Mouse (Mus musculus) ES-E14 (cell line): ENCODE results near the gene Pmm1. TPM values are rescaled to one million over a fixed set of nuclear protein-coding genes. Genes with fewer than 3 reads are reported as not detected.

ENCODE experiments used
- DNase-seq: peaks from one replicate; pipeline ENCODE4 v3.0.0-alpha.2; 2013; ENCODE audit warnings: low read depth, low spot score
- H3K27ac ChIP-seq: 2 replicates; pipeline ENCODE4 v1.5.1; 2012; ENCODE audit warnings: low read depth, mild to moderate bottlenecking, low read length, moderate library complexity, mixed read lengths; ENCODE audit not compliant: poor library complexity, insufficient read depth, severe bottlenecking
- H3K36me3 ChIP-seq: 2 replicates; pipeline ENCODE4 v1.6.1; 2012; ENCODE audit warnings: mild to moderate bottlenecking, low read length, moderate library complexity, mixed read lengths; ENCODE audit not compliant: control insufficient read depth, poor library complexity, insufficient read depth, severe bottlenecking
- H3K4me1 ChIP-seq, 2 experiments: fragments of 150-350 bp in 1 of 2; sonication (generic) in 1 of 2; 2 replicates each; pipeline ENCODE4 v1.6.1; 2012; ENCODE audit warnings: low read length in 2 of 2, mild to moderate bottlenecking in 1 of 2, mixed read lengths in 1 of 2; ENCODE audit not compliant: control insufficient read depth in 2 of 2, insufficient read depth in 2 of 2, poor library complexity in 1 of 2
- H3K4me3 ChIP-seq, 2 experiments: fragments of 150-350 bp in 1 of 2; sonication (generic) in 1 of 2; 2 replicates each; pipeline ENCODE4 v1.5.1; 2012; ENCODE audit warnings: low read length in 2 of 2, low read depth in 1 of 2, mild to moderate bottlenecking in 1 of 2, mixed read lengths in 1 of 2; ENCODE audit not compliant: insufficient read depth in 1 of 2, poor library complexity in 1 of 2, severe bottlenecking in 1 of 2
- H3K9ac ChIP-seq: 2 replicates; pipeline ENCODE4 v1.6.1; 2012; ENCODE audit warnings: low read depth, mild to moderate bottlenecking, low read length, mixed read lengths; ENCODE audit not compliant: poor library complexity, insufficient read depth, severe bottlenecking
- H3K9me3 ChIP-seq: fragments of 150-350 bp; sonication (generic); 2 replicates; pipeline ENCODE4 v1.6.1; 2012; ENCODE audit warnings: low read depth, mild to moderate bottlenecking, low read length; ENCODE audit not compliant: control insufficient read depth, insufficient read depth
- CHD2 ChIP-seq: IDR thresholded peaks from 2 replicates; pipeline ENCODE4 v1.6.1; 2014; ENCODE audit warnings: mild to moderate bottlenecking, low read depth, low read length, inconsistent platforms
- HCFC1 ChIP-seq: IDR thresholded peaks from 2 replicates; pipeline ENCODE4 v1.6.1; 2012; ENCODE audit warnings: low read length, inconsistent platforms, borderline replicate concordance; ENCODE audit not compliant: insufficient read depth
- MAFK ChIP-seq: IDR thresholded peaks from 2 replicates; pipeline ENCODE4 v1.6.1; 2014; ENCODE audit warnings: mild to moderate bottlenecking, low read depth, low read length, inconsistent platforms; ENCODE audit not compliant: insufficient read depth
- ZC3H11A ChIP-seq: IDR thresholded peaks from 2 replicates; pipeline ENCODE4 v1.6.1; 2012; ENCODE audit warnings: low read depth, mild to moderate bottlenecking, inconsistent platforms, low read length, borderline replicate concordance
- ZNF384 ChIP-seq: IDR thresholded peaks from 2 replicates; pipeline ENCODE4 v1.6.1; 2012; ENCODE audit warnings: low read depth, low read length, inconsistent platforms
- in situ Hi-C, 2 experiments: fragments of 600-800 bp; cut with MboI; formaldehyde crosslinking; loops; one replicate each; pipeline ENCODE4 v1.15.1; 2025; ENCODE audit warnings: low sequenced_read_pairs in 2 of 2, inconsistent platforms in 1 of 2; ENCODE audit not compliant: unreplicated experiment in 2 of 2
- total RNA-seq: library from RNA; depleted of rRNA; stranded (reverse); fragments of 300-350 nt; gene quantifications from 2 replicates; pipeline ENCODE4 v1.2.3, GENCODE M21; 2012

Pmm1 gene
- total RNA-seq, 1 experiment: 299 TPM

- Histone ChIP-seq H3K9me3 (no peaks in the 10 kb centered on the region), H3K4me1 (peaks cover 2 to 5% of the 10 kb centered on the region in 2 experiments; a peak in 2 of 4 replicates), H3K36me3 (peaks cover 5% of the 10 kb centered on the region; the same call in 1 of the 2 replicates), H3K4me3 (no peak overlapping the region), H3K9ac (no peak overlapping the region), H3K27ac (no peak overlapping the region)
- no peak for TF ChIP-seq MAFK
- no peak for TF ChIP-seq CHD2
- TF ChIP-seq ZC3H11A: peak; percentile 92
- peak; percentile 86 for DNase-seq
- in situ Hi-C loops: loop anchor here in 1 of 2 experiments (5.0 kb wide), 1 partner anchor 37 kb away; no protein-coding TSS in a partner anchor
These were observed 28.8 kb upstream of the Pmm1 start for GRCm38 (mm10) chr15:81989371-81990062.

DNA sequence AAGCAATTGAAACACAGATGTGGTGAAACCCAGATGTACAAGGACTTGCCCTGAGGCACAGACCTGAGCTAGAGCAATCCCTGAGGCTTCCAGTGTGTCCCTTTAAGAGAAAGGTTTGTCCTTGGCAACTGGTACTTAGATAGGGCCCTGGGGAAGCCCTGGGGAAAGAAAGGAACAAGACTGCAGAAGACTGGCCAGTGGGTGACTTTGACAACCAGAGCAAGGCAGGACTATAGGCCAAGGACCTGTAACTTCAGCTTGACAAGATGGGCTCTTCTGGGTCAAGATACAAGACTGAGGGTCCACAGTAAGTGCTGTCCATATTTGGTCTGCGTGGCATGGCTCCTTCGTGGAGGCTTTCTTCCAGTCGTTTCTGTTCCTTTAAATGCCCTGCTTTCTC is 26.9 kb upstream of the Pmm1 start, which contains the start of gene Xrcc6:
Gene Xrcc6 (plus strand): TSS at position 190 of the 400 bp plus-strand sequence.
- Histone ChIP-seq H3K9me3 (no peaks in the 10 kb centered on the region), H3K27ac (no peak within 1 kb of the TSS), H3K36me3 (no peaks in the 10 kb centered on the region), H3K9ac (no peak within 1 kb of the TSS), H3K4me3 (no peak within 1 kb of the TSS), H3K4me1 (peaks cover 0 to 3% of the 10 kb centered on the region in 2 experiments; a peak in 1 of 4 replicates)
- TF ChIP-seq ZNF384: no peak
- TF ChIP-seq MAFK: no peak
- TF ChIP-seq CHD2: no peak
- no peak for TF ChIP-seq HCFC1
- no peak for TF ChIP-seq ZC3H11A
- in situ Hi-C loops: loop anchor here in 1 of 2 experiments (5.0 kb wide), 1 partner anchor 35 kb away; no protein-coding TSS in a partner anchor
- DNase-seq: no peak

DNA sequence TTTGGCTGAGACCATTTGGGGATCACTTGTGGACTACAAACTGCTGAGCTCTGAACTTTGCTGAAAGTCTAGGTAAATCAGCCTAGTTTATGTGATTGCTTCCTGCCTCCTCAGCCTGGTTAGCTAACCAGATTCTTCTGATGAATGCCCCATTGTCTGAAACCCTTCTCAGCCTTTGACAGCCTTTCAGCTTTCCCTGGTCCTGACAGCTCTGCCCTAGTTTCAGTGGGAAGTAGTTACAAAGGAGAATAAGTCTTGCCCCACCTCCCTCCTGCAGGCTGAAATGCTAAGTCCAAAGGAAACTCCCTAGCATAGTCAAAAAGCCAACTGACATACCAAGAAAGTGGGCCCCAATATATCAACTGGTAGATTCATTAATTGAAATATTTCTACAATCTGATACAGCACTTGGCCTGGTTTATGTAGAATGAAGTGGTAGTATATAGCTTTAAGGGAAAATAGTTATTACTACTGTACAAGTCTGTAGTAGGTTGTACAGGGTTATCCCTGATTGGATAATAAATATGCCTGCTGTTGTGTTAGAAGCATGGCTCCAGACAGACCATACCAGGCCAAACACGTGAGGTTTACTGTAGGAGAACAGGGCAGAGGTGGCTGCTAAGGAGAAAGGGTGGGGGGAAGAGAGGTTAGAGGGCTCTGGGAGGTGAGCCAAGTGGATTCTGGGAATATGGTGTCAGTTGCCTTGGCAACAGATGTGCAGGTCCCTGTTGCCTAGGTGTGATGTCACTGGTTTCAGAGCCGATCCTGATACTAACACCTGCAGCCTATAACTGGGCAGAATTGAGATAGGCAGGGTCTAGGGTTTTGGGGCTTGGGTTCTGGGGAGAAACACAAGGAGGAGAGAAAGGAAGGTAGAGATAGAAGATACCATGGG is 24.8 kb upstream of the Pmm1 start:
- in situ Hi-C loops: loop anchor here in 1 of 2 experiments (5.0 kb wide), 1 partner anchor 33 kb away; no protein-coding TSS in a partner anchor
- no peak overlapping the region for H3K9ac ChIP-seq
- no peak for DNase-seq
- TF ChIP-seq ZC3H11A (no peak), ZNF384 (no peak), HCFC1 (no peak), MAFK (no peak)
- no peak overlapping the region for H3K27ac ChIP-seq
- no peaks in the 10 kb centered on the region; a peak in 1 of 4 replicates for H3K4me1 ChIP-seq
- no peaks in the 10 kb centered on the region for H3K36me3 ChIP-seq
- H3K9me3 ChIP-seq: no peaks in the 10 kb centered on the region
- H3K4me3 ChIP-seq: no peak overlapping the region

DNA sequence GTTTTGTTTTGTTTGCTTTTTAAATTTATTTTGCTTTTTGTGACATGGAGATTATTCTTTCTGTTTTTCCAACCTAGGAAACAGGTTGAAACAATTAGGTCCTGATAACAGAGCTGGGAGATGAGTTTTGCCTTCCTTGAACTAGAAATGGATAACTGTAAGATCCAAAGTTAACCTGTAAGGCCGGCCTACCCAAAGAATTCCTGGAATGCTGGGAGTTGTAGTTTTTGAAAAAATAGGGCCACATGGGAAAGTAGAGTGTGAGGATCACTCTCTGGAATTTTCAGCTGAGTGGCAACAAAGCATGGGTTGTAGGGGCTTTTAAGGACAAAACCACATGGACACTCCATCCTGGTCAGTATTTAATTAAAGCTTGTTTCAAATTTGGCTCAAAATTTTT is 21.4 kb upstream of the Pmm1 start:
- H3K36me3 ChIP-seq: no peaks in the 10 kb centered on the region
- TF ChIP-seq ZC3H11A (no peak), HCFC1 (peak; percentile 86)
- H3K4me3 ChIP-seq: no peak overlapping the region
- H3K4me1 ChIP-seq: no peaks in the 10 kb centered on the region
- H3K9me3 ChIP-seq: no peaks in the 10 kb centered on the region
- in situ Hi-C loops: no loop called here
- no peak overlapping the region for H3K9ac ChIP-seq
- no peak for DNase-seq
- H3K27ac ChIP-seq: no peak overlapping the region
